Mouse (Mus musculus) adrenal gland, postnatal 4 days (tissue): ENCODE data around the gene Coq9. TPM values are rescaled to one million over a fixed set of nuclear protein-coding genes. Genes with fewer than 3 reads are reported as not detected.
A peak's percentile ranks its signal among the peaks of the same experiment; 100 is the strongest.

Experiments used
- DNase-seq, 2 experiments: peaks; one replicate each; pipeline ENCODE4 v3.0.0; 2021 to 2022; ENCODE audit warnings: low spot score in 2 of 2, mixed read lengths in 2 of 2
- total RNA-seq, 2 experiments: library from RNA; stranded (reverse); gene quantifications; 2 replicates each; pipeline ENCODE4 v1.2.3; 2021

The Coq9 gene
- total RNA-seq, 2 experiments from 2014 or later = 128 to 144 TPM

GRCm38 (mm10) chr8:94866921-94867320 lies 28.8 kb downstream of the Coq9 start:
- no peak for DNase-seq

- DNase-seq = no peak
Observed at GRCm38 (mm10) chr8:94869146-94869545, 31.0 kb downstream of the Coq9 start.

GRCm38 (mm10) chr8:94870003-94870402 lies 31.9 kb downstream of the Coq9 start:
- DNase-seq = no peak

GRCm38 (mm10) chr8:94870474-94871107 lies 32.5 kb downstream of the Coq9 start:
- no peak for DNase-seq

GRCm38 (mm10) chr8:94871108-94871894 lies 33.2 kb downstream of the Coq9 start:
- peak in 1 of 2 experiments; percentile 36 for DNase-seq

GRCm38 (mm10) chr8:94872156-94872555 lies 34.0 kb downstream of the Coq9 start:
- no peak for DNase-seq

- no peak for DNase-seq
Observed at GRCm38 (mm10) chr8:94872576-94872975, 34.5 kb downstream of the Coq9 start.

GRCm38 (mm10) chr8:94874358-94874757 lies 36.2 kb downstream of the Coq9 start:
- peak; percentile 40 to 58 for DNase-seq

- no peak for DNase-seq
Observed at GRCm38 (mm10) chr8:94875096-94875870, 37.2 kb downstream of the Coq9 start.

GRCm38 (mm10) chr8:94875871-94876150 lies 37.7 kb downstream of the Coq9 start:
- no peak for DNase-seq

GRCm38 (mm10) chr8:94876197-94876730 lies 38.1 kb downstream of the Coq9 start, which contains the start of gene Dok4:
Gene Dok4, minus strand, starts transcription at chr8:94876330.
- DNase-seq = peak; percentile 96 to 97

- no peak for DNase-seq
Observed at GRCm38 (mm10) chr8:94876820-94877219, 38.7 kb downstream of the Coq9 start.

- DNase-seq = no peak
Observed at GRCm38 (mm10) chr8:94880742-94881141, 42.6 kb downstream of the Coq9 start.

GRCm38 (mm10) chr8:94888383-94889036 lies 50.4 kb downstream of the Coq9 start:
- no peak for DNase-seq

- no peak for DNase-seq
Observed at GRCm38 (mm10) chr8:94892917-94893316, 54.8 kb downstream of the Coq9 start.

GRCm38 (mm10) chr8:94899262-94899661 lies 61.1 kb downstream of the Coq9 start:
- DNase-seq = no peak

- no peak for DNase-seq
Observed at GRCm38 (mm10) chr8:94900617-94901016, 62.5 kb downstream of the Coq9 start.

- no peak for DNase-seq
Observed at GRCm38 (mm10) chr8:94901031-94901430, 62.9 kb downstream of the Coq9 start.

GRCm38 (mm10) chr8:94903709-94904108 lies 65.6 kb downstream of the Coq9 start:
- no peak for DNase-seq
